In the genomic region with DNA sequence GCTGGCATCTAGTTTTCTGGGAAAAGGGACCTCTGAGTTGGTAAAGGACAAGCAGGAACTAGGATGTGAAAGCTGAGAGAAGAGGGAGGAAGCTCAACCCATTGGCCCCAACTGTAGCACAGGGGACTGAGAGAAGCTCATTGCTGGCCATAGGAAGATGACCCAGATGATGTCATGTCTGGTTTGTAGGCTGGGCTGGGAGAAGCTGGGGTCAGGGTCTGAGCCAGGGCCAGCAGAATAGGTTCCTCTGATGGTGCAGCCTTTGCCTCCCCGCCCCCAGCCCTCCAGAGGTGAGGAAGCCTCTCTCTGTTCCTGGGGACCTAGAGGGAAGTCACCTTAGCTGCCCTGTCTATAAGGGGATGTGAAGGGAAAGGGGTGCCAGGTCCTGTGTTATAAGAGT, we compare ENCODE assay signal across 20 mouse cellular contexts. TPM values are rescaled to one million over a fixed set of nuclear protein-coding genes. Genes with fewer than 3 reads are reported as not detected.
DNase-seq lines count a peak whose midpoint lies in the region; ATAC-seq and TF ChIP-seq lines count a peak whose summit lies in the region.
"Had no signal": no experiment of that assay in that cellular context is flagged by ENCODE, and none has a peak within 500 bp of the region (broad histone marks: within the 10 kb centered on the region; RNA-seq: fewer than 3 reads in every experiment).

No protein-coding gene starts in this region.

- no peak overlapping the region for H3K4me2 ChIP-seq in midbrain, embryonic 11.5 days
- H3K4me2 ChIP-seq: embryonic facial prominence, embryonic 12.5 days; forebrain, embryonic 13.5 days; forebrain, embryonic 15.5 days had no signal

- WGBS in cerebellum, adult 2 months: 89% methylated on average over 1 of the region's 1 CpGs
- WGBS in midbrain, embryonic 11.5 days: 62% methylated on average over 1 of the region's 1 CpGs
- WGBS in midbrain, embryonic 10.5 days: 57% methylated on average over 1 of the region's 1 CpGs

- no peak overlapping the region for H3K9ac ChIP-seq in midbrain, embryonic 11.5 days (ENCODE audit: low read length)
- H3K9ac ChIP-seq: embryonic facial prominence, embryonic 12.5 days; forebrain, embryonic 13.5 days; forebrain, embryonic 15.5 days; forebrain, postnatal 0 days had no signal

- H3K4me3 ChIP-seq in cerebellum, adult 2 months (replicated peaks; ENCODE audit: insufficient read depth, low read depth, low read length): no peak overlapping the region
- H3K4me3 ChIP-seq in midbrain, embryonic 11.5 days (ENCODE audit: low read depth, low read length): no peak overlapping the region
- H3K4me3 ChIP-seq in midbrain, embryonic 10.5 days: no peak overlapping the region
- H3K4me3 ChIP-seq: embryonic facial prominence, embryonic 10.5 days; embryonic facial prominence, embryonic 12.5 days; forebrain, embryonic 13.5 days; forebrain, embryonic 15.5 days had no signal

- H3K36me3 ChIP-seq in midbrain, embryonic 11.5 days (ENCODE audit: control insufficient read depth, insufficient read depth, low read length): no peaks in the 10 kb centered on the region
- no peaks in the 10 kb centered on the region for H3K36me3 ChIP-seq in midbrain, embryonic 10.5 days
- H3K36me3 ChIP-seq: embryonic facial prominence, embryonic 10.5 days; embryonic facial prominence, embryonic 12.5 days; forebrain, embryonic 15.5 days; G1E had no signal

- H3K27ac ChIP-seq in cerebellum, adult 2 months (ENCODE audit: insufficient read depth, low read length): peak overlapping the region; percentile 64
- H3K27ac ChIP-seq in midbrain, embryonic 11.5 days (ENCODE audit: low read depth, low read length): no peak overlapping the region
- H3K27ac ChIP-seq in midbrain, embryonic 10.5 days (replicated peaks): no peak overlapping the region
- H3K27ac ChIP-seq: embryonic facial prominence, embryonic 10.5 days; embryonic facial prominence, embryonic 12.5 days; forebrain, embryonic 13.5 days; forebrain, embryonic 15.5 days had no signal

- H3K4me1 ChIP-seq in cerebellum, adult 2 months (ENCODE audit: control insufficient read depth, insufficient read depth, low read length): peaks cover 32% of the 10 kb centered on the region
- H3K4me1 ChIP-seq in midbrain, embryonic 11.5 days (ENCODE audit: control insufficient read depth, insufficient read depth, low read length): peaks cover 3% of the 10 kb centered on the region; the same call in 1 of the 2 replicates
- H3K4me1 ChIP-seq in midbrain, embryonic 10.5 days: peaks cover 30% of the 10 kb centered on the region
- H3K4me1 ChIP-seq: embryonic facial prominence, embryonic 12.5 days had no signal

- no peaks in the 10 kb centered on the region for H3K9me3 ChIP-seq in midbrain, embryonic 11.5 days (ENCODE audit: control insufficient read depth, low read length)
- no peaks in the 10 kb centered on the region for H3K9me3 ChIP-seq in midbrain, embryonic 10.5 days (replicated peaks)
- H3K9me3 ChIP-seq: embryonic facial prominence, embryonic 10.5 days; embryonic facial prominence, embryonic 12.5 days; forebrain, embryonic 13.5 days; forebrain, embryonic 15.5 days had no signal

- H3K27me3 ChIP-seq in cerebellum, adult 2 months (ENCODE audit: control insufficient read depth, insufficient read depth, low read length): no peaks in the 10 kb centered on the region
- H3K27me3 ChIP-seq in midbrain, embryonic 11.5 days (ENCODE audit: control insufficient read depth, insufficient read depth, low read length): no peaks in the 10 kb centered on the region
- H3K27me3 ChIP-seq in midbrain, embryonic 10.5 days (ENCODE audit: low read depth, poor library complexity, severe bottlenecking): no peaks in the 10 kb centered on the region
- H3K27me3 ChIP-seq: embryonic facial prominence, embryonic 12.5 days; forebrain, embryonic 15.5 days; Patski had no signal

- no peak for DNase-seq in cerebellum, adult 2 months
- no peak for DNase-seq in cerebellum, postnatal 4 days (ENCODE audit: low spot score in 2 of 2)
- peak; percentile 93 for DNase-seq in heart, adult 11 months
- DNase-seq in heart, adult 8-10 months (ENCODE audit: low spot score): no peak
- DNase-seq in midbrain, embryonic 11.5 days (ENCODE audit: low spot score, missing footprints): peak; percentile 64
- DNase-seq in midbrain, embryonic 10.5 days (ENCODE audit: low spot score): no peak
- DNase-seq: adrenal gland, adult 8-10 months; adrenal gland, postnatal 14 days; adrenal gland, postnatal 36 days; B cell, adult 2 months; forebrain, postnatal 0 days had no signal

- TF ChIP-seq CTCF in cerebellum, adult 2 months (IDR thresholded peaks at IDR 0.05; ENCODE audit: borderline replicate concordance, insufficient read depth, low read depth, low read length): no peak

- no peak for TF ChIP-seq POLR2A in cerebellum, adult 2 months (IDR thresholded peaks at IDR 0.05; ENCODE audit: borderline replicate concordance, insufficient read depth, low read length)

- ATAC-seq in midbrain, embryonic 11.5 days (ENCODE audit: low FRiP score): no peak
- ATAC-seq: activated CD4-positive, CD25-positive, alpha-beta regulatory T cell, adult 4 months; CD4-positive, CD25-positive, alpha-beta regulatory T cell, adult 4 months; forebrain, embryonic 13.5 days; forebrain, embryonic 15.5 days; forebrain, postnatal 0 days; Patski had no signal

RNA-seq across cellular contexts. Expression of a gene that starts 31.1 kb away (rescaled TPM):
- polyA plus RNA-seq in cerebellum, adult 2 months (2012; rRNA removed): 2.2 and 3.0 TPM in 2 replicates
- total RNA-seq in heart, adult 8-10 months (2022): 10 to 100 TPM; 14.8 to 30.1 (median 17.9) TPM
- polyA plus RNA-seq in midbrain, embryonic 11.5 days (2014; fragmentation: Nextera tagmentation; extraction: Ambion mirVana): 0.98 and 2.2 TPM in 2 replicates
- 0.58 and 1.1 TPM in 2 replicates for polyA plus RNA-seq in midbrain, embryonic 10.5 days (2016; fragmentation: Nextera tagmentation; extraction: Ambion mirVana)
- total RNA-seq: CH12.LX had no signal
- polyA plus RNA-seq: activated CD4-positive, CD25-positive, alpha-beta regulatory T cell, adult 4 months; CD4-positive, CD25-positive, alpha-beta regulatory T cell, adult 4 months; G1E; Patski had no signal

Comparison
In these comparisons a context has a peak if more than half of its experiments do, and no peak if none do; other contexts are left out.
1. DNase-seq: peak in heart, adult 11 months (single experiment) and midbrain, embryonic 11.5 days (single experiment); none in cerebellum, adult 2 months (0 of 2), cerebellum, postnatal 4 days (0 of 2), heart, adult 8-10 months (single experiment) and midbrain, embryonic 10.5 days (single experiment).